Mouse (Mus musculus) ES-E14 (cell line): ENCODE data around the gene Stx11. TPM values are rescaled to one million over a fixed set of nuclear protein-coding genes. Genes with fewer than 3 reads are reported as not detected.

Experiments used
- DNase-seq: peaks from one replicate; pipeline ENCODE4 v3.0.0-alpha.2; 2013; ENCODE audit warnings: low read depth, low spot score
- H3K27ac ChIP-seq: 2 replicates; pipeline ENCODE4 v1.5.1; 2012; ENCODE audit warnings: low read depth, mild to moderate bottlenecking, low read length, moderate library complexity, mixed read lengths; ENCODE audit not compliant: poor library complexity, insufficient read depth, severe bottlenecking
- H3K36me3 ChIP-seq: 2 replicates; pipeline ENCODE4 v1.6.1; 2012; ENCODE audit warnings: mild to moderate bottlenecking, low read length, moderate library complexity, mixed read lengths; ENCODE audit not compliant: control insufficient read depth, poor library complexity, insufficient read depth, severe bottlenecking
- H3K4me1 ChIP-seq, 2 experiments: fragments of 150-350 bp in 1 of 2; sonication (generic) in 1 of 2; 2 replicates each; pipeline ENCODE4 v1.6.1; 2012; ENCODE audit warnings: low read length in 2 of 2, mild to moderate bottlenecking in 1 of 2, mixed read lengths in 1 of 2; ENCODE audit not compliant: control insufficient read depth in 2 of 2, insufficient read depth in 2 of 2, poor library complexity in 1 of 2
- H3K4me3 ChIP-seq, 2 experiments: fragments of 150-350 bp in 1 of 2; sonication (generic) in 1 of 2; 2 replicates each; pipeline ENCODE4 v1.5.1; 2012; ENCODE audit warnings: low read length in 2 of 2, low read depth in 1 of 2, mild to moderate bottlenecking in 1 of 2, mixed read lengths in 1 of 2; ENCODE audit not compliant: insufficient read depth in 1 of 2, poor library complexity in 1 of 2, severe bottlenecking in 1 of 2
- H3K9ac ChIP-seq: 2 replicates; pipeline ENCODE4 v1.6.1; 2012; ENCODE audit warnings: low read depth, mild to moderate bottlenecking, low read length, mixed read lengths; ENCODE audit not compliant: poor library complexity, insufficient read depth, severe bottlenecking
- H3K9me3 ChIP-seq: fragments of 150-350 bp; sonication (generic); 2 replicates; pipeline ENCODE4 v1.6.1; 2012; ENCODE audit warnings: low read depth, mild to moderate bottlenecking, low read length; ENCODE audit not compliant: control insufficient read depth, insufficient read depth
- CHD2 ChIP-seq: IDR thresholded peaks from 2 replicates; pipeline ENCODE4 v1.6.1; 2014; ENCODE audit warnings: mild to moderate bottlenecking, low read depth, low read length, inconsistent platforms
- HCFC1 ChIP-seq: IDR thresholded peaks from 2 replicates; pipeline ENCODE4 v1.6.1; 2012; ENCODE audit warnings: low read length, inconsistent platforms, borderline replicate concordance; ENCODE audit not compliant: insufficient read depth
- MAFK ChIP-seq: IDR thresholded peaks from 2 replicates; pipeline ENCODE4 v1.6.1; 2014; ENCODE audit warnings: mild to moderate bottlenecking, low read depth, low read length, inconsistent platforms; ENCODE audit not compliant: insufficient read depth
- ZC3H11A ChIP-seq: IDR thresholded peaks from 2 replicates; pipeline ENCODE4 v1.6.1; 2012; ENCODE audit warnings: low read depth, mild to moderate bottlenecking, inconsistent platforms, low read length, borderline replicate concordance
- ZNF384 ChIP-seq: IDR thresholded peaks from 2 replicates; pipeline ENCODE4 v1.6.1; 2012; ENCODE audit warnings: low read depth, low read length, inconsistent platforms
- in situ Hi-C, 2 experiments: fragments of 600-800 bp; cut with MboI; formaldehyde crosslinking; loops; one replicate each; pipeline ENCODE4 v1.15.1; 2025; ENCODE audit warnings: low sequenced_read_pairs in 2 of 2, inconsistent platforms in 1 of 2; ENCODE audit not compliant: unreplicated experiment in 2 of 2
- total RNA-seq: library from RNA; depleted of rRNA; stranded (reverse); fragments of 300-350 nt; gene quantifications from 2 replicates; pipeline ENCODE4 v1.2.3, GENCODE M21; 2012

Stx11 gene
- total RNA-seq, 1 experiment = 2.5 TPM

GRCm38 (mm10) chr10:12935575-12935974 lies 28.5 kb downstream of the Stx11 start:
- Histone ChIP-seq H3K4me1 (no peaks in the 10 kb centered on the region), H3K27ac (no peak overlapping the region), H3K9ac (no peak overlapping the region), H3K4me3 (no peak overlapping the region), H3K9me3 (no peaks in the 10 kb centered on the region), H3K36me3 (no peaks in the 10 kb centered on the region)
- in situ Hi-C loops = no loop called here
- TF ChIP-seq MAFK (no peak), CHD2 (no peak)
- DNase-seq = no peak

GRCm38 (mm10) chr10:12931492-12932400 lies 32.4 kb downstream of the Stx11 start:
- TF ChIP-seq MAFK = no peak
- TF ChIP-seq ZNF384 = no peak
- no peak for TF ChIP-seq CHD2
- no peak for TF ChIP-seq HCFC1
- TF ChIP-seq ZC3H11A = no peak
- H3K9ac ChIP-seq = no peak overlapping the region
- H3K4me3 ChIP-seq = no peak overlapping the region
- no peak for DNase-seq
- in situ Hi-C loops = no loop called here
- no peak overlapping the region for H3K27ac ChIP-seq
- H3K36me3 ChIP-seq = no peaks in the 10 kb centered on the region
- peaks cover 2 to 6% of the 10 kb centered on the region in 2 experiments; a peak in 3 of 4 replicates for H3K4me1 ChIP-seq
- no peaks in the 10 kb centered on the region for H3K9me3 ChIP-seq

- Histone ChIP-seq H3K4me3 (no peak overlapping the region), H3K9ac (no peak overlapping the region), H3K36me3 (no peaks in the 10 kb centered on the region), H3K27ac (no peak overlapping the region), H3K9me3 (no peaks in the 10 kb centered on the region), H3K4me1 (peaks cover 2 to 6% of the 10 kb centered on the region in 2 experiments; a peak in 3 of 4 replicates)
- in situ Hi-C loops = no loop called here
- TF ChIP-seq ZNF384 = no peak
- TF ChIP-seq MAFK = no peak
- no peak for TF ChIP-seq CHD2
- TF ChIP-seq HCFC1 = no peak
- TF ChIP-seq ZC3H11A = no peak
- no peak for DNase-seq
These were observed 33.7 kb downstream of the Stx11 start for GRCm38 (mm10) chr10:12930351-12930905.

- no peak overlapping the region for H3K4me3 ChIP-seq
- no peak for DNase-seq
- no peaks in the 10 kb centered on the region for H3K9me3 ChIP-seq
- in situ Hi-C loops = no loop called here
- H3K4me1 ChIP-seq = peaks cover 2 to 6% of the 10 kb centered on the region in 2 experiments; a peak in 3 of 4 replicates
- H3K36me3 ChIP-seq = no peaks in the 10 kb centered on the region
- no peak overlapping the region for H3K9ac ChIP-seq
- no peak overlapping the region for H3K27ac ChIP-seq
- no peak for TF ChIP-seq ZNF384
- TF ChIP-seq MAFK = no peak
- TF ChIP-seq HCFC1 = no peak
- TF ChIP-seq ZC3H11A = no peak
- no peak for TF ChIP-seq CHD2
These were observed 34.3 kb downstream of the Stx11 start for GRCm38 (mm10) chr10:12929857-12930174.
